Mouse (Mus musculus) stomach, postnatal 0 days (tissue): ENCODE data around the gene Clock. TPM values are rescaled to one million over a fixed set of nuclear protein-coding genes. Genes with fewer than 3 reads are reported as not detected.
A peak's percentile ranks its signal among the peaks of the same experiment; 100 is the strongest.

ENCODE experiments used
- ATAC-seq: fragments of 200-750 bp; cut with Nextera tagmentation; 2 replicates; pipeline ENCODE4 v1.8.0; 2017; ENCODE audit not compliant: low FRiP score, low TSS enrichment
- DNase-seq: peaks from one replicate; pipeline ENCODE4 v3.0.0-alpha.2; 2016; ENCODE audit warnings: low spot score
- H3K27ac ChIP-seq: fragments of 300-500 bp; sonication (generic); replicated peaks from 2 replicates; pipeline ENCODE4 v1.5.1; 2014; ENCODE audit warnings: mild to moderate bottlenecking, control low read depth
- H3K27me3 ChIP-seq: fragments of 300-500 bp; sonication (generic); 2 replicates; pipeline ENCODE4 v1.6.1; 2014; ENCODE audit warnings: low read length; ENCODE audit not compliant: control insufficient read depth, insufficient read depth
- H3K36me3 ChIP-seq: fragments of 300-500 bp; sonication (generic); 2 replicates; pipeline ENCODE4 v1.6.1; 2014; ENCODE audit warnings: low read length, mixed read lengths; ENCODE audit not compliant: control insufficient read depth, insufficient read depth
- H3K4me1 ChIP-seq: fragments of 300-500 bp; sonication (generic); replicated peaks from 2 replicates; pipeline ENCODE4 v1.6.1; 2014; ENCODE audit warnings: antibody characterized with exemption; ENCODE audit not compliant: control insufficient read depth, insufficient read depth
- H3K4me2 ChIP-seq: fragments of 300-500 bp; sonication (generic); replicated peaks from 2 replicates; pipeline ENCODE4 v1.6.1; 2014; ENCODE audit warnings: low read depth, mild to moderate bottlenecking, control low read depth, moderate library complexity
- H3K4me3 ChIP-seq: fragments of 300-500 bp; sonication (generic); 2 replicates; pipeline ENCODE4 v1.5.1; 2014; ENCODE audit warnings: low read depth, low read length, control low read depth
- H3K9ac ChIP-seq: fragments of 300-500 bp; sonication (generic); 2 replicates; pipeline ENCODE4 v1.6.1; 2014; ENCODE audit warnings: mild to moderate bottlenecking, low read length, control low read depth, mixed read lengths
- H3K9me3 ChIP-seq: fragments of 300-500 bp; sonication (generic); 2 replicates; pipeline ENCODE4 v1.6.1; 2016; ENCODE audit warnings: low read length; ENCODE audit not compliant: control insufficient read depth
- CTCF ChIP-seq: IDR thresholded peaks from 2 replicates; pipeline ENCODE4 v1.5.1; 2016; ENCODE audit warnings: antibody characterized with exemption, low read depth, mild to moderate bottlenecking, moderate library complexity
- EP300 ChIP-seq: optimal IDR thresholded peaks from 2 replicates; pipeline ENCODE3; 2016; ENCODE audit warnings: antibody characterized with exemption
- WGBS: fragments of 180-500 bp; shearing (Covaris S2); extraction: QIAGEN DNeasy Blood & Tissue Kit; methylation state at CpG from one replicate; pipeline ENCODE4 v1.1.7; 2014; 5-methylcytosine and 5-hydroxymethylcytosine counted together
- polyA plus RNA-seq: library from polyadenylated mRNA; unstranded; fragments of >200 nt; fragmentation: Nextera tagmentation; extraction: Ambion mirVana; gene quantifications from 2 replicates; pipeline ENCODE4 v1.2.1, GENCODE M21; 2015

Clock gene
- polyA plus RNA-seq, 1 experiment from 2014 or later, result 6.7 TPM

DNA sequence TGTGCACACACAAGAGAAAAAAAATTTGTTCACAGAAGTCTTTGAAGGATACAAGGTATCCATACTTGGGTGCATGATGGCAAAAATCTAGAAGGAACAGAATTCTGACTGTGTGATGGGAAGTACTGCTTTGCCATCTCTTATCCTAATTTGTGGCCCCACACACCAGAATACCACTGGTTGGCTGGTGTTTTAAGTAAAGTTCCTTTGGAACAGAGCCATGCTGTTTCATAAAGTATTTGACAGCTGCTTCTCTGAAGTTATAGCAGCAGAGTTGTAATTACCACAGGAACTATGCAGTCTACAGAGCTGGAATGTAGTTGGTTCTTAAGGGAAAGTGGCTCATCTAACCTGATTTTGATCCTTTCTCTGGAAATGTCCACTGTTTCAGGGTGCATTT, 111.5 kb downstream of the Clock start:
- no peak overlapping the region for H3K4me3 ChIP-seq
- H3K36me3 ChIP-seq, result no peaks in the 10 kb centered on the region
- no peaks in the 10 kb centered on the region for H3K27me3 ChIP-seq
- H3K9ac ChIP-seq, result no peak overlapping the region
- no peaks in the 10 kb centered on the region for H3K4me1 ChIP-seq
- H3K27ac ChIP-seq, result no peak overlapping the region
- no peak for DNase-seq
- TF ChIP-seq EP300 (no peak), CTCF (no peak)
- no peak overlapping the region for H3K4me2 ChIP-seq
- ATAC-seq, result no peak
- no peaks in the 10 kb centered on the region for H3K9me3 ChIP-seq

DNA sequence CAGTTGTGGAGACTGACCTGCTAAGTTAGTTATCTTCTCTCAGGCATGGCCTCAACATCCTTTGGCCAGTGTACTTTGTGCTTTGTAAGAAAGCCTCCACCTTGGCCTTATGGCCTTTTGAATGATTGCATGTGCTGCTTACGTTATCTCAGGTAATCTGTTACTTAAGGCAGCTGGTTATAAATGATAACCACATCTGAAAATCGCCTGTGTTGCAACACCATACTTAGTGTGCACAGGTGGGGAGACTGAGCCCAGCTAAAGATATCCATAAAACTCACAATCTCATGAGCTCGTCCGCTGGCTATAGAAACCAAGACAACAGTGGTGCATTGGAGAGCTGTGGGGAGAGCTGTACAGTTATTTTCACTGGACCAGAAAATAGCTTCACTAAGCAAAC, 114.0 kb downstream of the Clock start:
- no peak for TF ChIP-seq EP300
- no peak for TF ChIP-seq CTCF
- no peaks in the 10 kb centered on the region for H3K9me3 ChIP-seq
- H3K27ac ChIP-seq, result no peak overlapping the region
- H3K9ac ChIP-seq, result no peak overlapping the region
- no peak overlapping the region for H3K4me2 ChIP-seq
- no peaks in the 10 kb centered on the region for H3K4me1 ChIP-seq
- H3K4me3 ChIP-seq, result no peak overlapping the region
- WGBS, result 71% methylated on average over 4 of the region's 4 CpGs
- no peaks in the 10 kb centered on the region for H3K36me3 ChIP-seq
- ATAC-seq (no peak), DNase-seq (no peak)
- no peaks in the 10 kb centered on the region for H3K27me3 ChIP-seq

DNA sequence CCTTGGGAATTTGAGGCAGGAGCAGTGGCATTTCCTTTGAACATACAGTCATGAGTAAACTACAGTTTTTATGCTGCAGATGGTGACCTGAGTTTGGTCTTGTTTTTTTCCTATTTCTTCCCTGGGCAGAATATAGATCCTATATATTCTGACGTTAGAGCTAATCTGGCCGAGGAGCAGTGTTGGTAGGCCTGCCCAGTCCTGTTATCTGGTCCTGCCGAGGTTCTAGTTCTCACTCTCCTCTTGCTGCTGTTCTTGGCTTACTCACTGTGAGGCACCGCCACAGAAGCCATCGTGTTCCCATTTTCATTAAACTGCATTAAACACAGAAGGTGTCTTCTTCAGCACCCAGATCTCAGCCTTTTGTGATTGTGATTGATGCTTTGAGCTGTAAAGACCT, 116.7 kb downstream of the Clock start:
- no peak for TF ChIP-seq EP300
- TF ChIP-seq CTCF, result no peak

DNA sequence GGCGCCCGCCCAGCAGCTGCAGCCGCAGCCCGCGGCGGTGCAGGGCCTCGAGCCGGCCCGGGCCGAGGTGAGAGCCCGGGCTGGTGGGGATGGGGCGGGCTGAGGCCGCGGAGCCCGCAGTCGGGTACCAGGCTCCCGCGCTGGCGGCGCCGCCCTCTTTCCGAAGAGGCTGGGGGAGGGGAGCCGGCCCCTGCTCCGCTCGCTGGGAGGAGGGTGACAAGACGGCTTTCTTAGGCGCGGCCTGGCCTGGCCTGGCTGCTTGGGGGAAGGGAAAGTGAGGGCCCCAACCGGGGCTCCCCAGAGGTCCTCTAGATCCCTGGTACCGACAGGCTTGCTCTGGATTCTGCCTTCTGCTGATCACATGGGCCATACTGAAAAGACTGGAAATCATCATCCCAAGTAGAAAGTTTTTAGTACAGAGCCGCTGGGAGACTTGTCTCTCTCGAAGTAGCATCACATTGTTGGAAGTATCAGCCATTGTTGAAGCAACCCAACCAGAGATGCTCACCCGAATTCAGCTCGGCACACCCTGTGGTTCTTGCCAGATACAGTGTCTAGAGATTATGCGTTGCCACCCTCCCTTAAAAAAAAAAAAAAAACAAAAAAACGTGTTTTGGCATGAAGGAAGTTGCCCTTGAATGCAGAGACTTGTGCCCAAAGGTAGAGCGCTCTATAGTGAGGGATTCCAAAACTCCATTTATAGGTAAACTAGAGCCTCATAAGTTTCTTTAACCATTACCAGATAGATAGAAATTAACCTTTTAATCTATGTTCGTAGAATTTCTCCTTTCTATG, 120.1 kb downstream of the Clock start:
- Histone ChIP-seq H3K27me3 (no peaks in the 10 kb centered on the region), H3K4me3 (peak overlapping the region; percentile 91), H3K27ac (peak overlapping the region; percentile 98), H3K4me2 (peak overlapping the region; percentile 45), H3K36me3 (no peaks in the 10 kb centered on the region), H3K4me1 (peaks cover 3% of the 10 kb centered on the region; the same call in 1 of the 2 replicates), H3K9me3 (no peaks in the 10 kb centered on the region), H3K9ac (peak overlapping the region; percentile 90)
- peak; percentile 78 for DNase-seq
- ATAC-seq, result peak; percentile 84
- WGBS, result 4% methylated on average over 30 of the region's 38 CpGs
- no peak for TF ChIP-seq CTCF
- no peak for TF ChIP-seq EP300

More for the DNA sequence above, 116.7 kb downstream of the Clock start:
- H3K4me1 ChIP-seq, result peaks cover 3% of the 10 kb centered on the region; the same call in 1 of the 2 replicates
- WGBS, result 77% methylated on average over 5 of the region's 5 CpGs
- H3K27ac ChIP-seq, result no peak overlapping the region
- no peak overlapping the region for H3K4me3 ChIP-seq
- no peak for DNase-seq
- no peak for ATAC-seq
- H3K27me3 ChIP-seq, result no peaks in the 10 kb centered on the region
- no peaks in the 10 kb centered on the region for H3K9me3 ChIP-seq
- H3K9ac ChIP-seq, result no peak overlapping the region
- no peak overlapping the region for H3K4me2 ChIP-seq
- no peaks in the 10 kb centered on the region for H3K36me3 ChIP-seq

DNA sequence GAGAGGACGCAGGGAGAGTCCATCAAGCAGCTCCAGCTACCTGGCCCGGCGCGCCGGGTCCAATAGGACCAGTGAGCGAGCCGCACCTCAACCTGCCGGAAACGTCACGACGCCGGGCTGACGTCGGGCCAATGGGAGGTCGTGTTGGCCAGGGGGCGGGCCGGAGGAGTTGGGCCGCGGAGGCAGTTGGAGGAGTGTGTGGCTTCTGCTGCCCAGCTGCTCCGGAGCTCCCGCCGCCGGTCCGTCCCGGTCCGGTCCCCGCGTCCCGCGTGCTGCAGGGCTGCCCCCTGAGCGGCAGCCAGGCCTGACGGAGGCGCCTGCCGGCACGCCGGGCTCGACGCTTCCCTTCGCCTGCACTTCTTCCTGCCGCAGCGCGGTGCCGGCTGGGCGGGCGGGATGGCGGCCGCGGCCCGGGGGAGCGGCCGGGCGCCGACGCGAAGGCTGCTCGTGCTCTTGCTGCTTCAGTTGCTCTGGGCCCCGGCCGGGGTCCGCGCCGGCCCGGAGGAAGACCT, 120.8 kb downstream of the Clock start, which contains the start of gene Tmem165:
Tmem165 (plus strand) TSS at position 131 of the 512 bp plus-strand sequence.
- Histone ChIP-seq H3K9ac (peak within 1 kb of the TSS; percentile 90), H3K36me3 (no peaks in the 10 kb centered on the region), H3K27ac (peak within 1 kb of the TSS; percentile 98), H3K4me2 (peak within 1 kb of the TSS; percentile 45), H3K9me3 (no peaks in the 10 kb centered on the region), H3K4me1 (peaks cover 3% of the 10 kb centered on the region; the same call in 1 of the 2 replicates), H3K27me3 (no peaks in the 10 kb centered on the region), H3K4me3 (peak within 1 kb of the TSS; percentile 91)
- TF ChIP-seq EP300 (no peak), CTCF (no peak)
- peak; percentile 97 for DNase-seq
- under 1% methylated on average over 52 of the region's 62 CpGs for WGBS
- peak; percentile 98 for ATAC-seq
